Mouse (Mus musculus): Measurements from ENCODE around the gene Rbm15b.

DNA sequence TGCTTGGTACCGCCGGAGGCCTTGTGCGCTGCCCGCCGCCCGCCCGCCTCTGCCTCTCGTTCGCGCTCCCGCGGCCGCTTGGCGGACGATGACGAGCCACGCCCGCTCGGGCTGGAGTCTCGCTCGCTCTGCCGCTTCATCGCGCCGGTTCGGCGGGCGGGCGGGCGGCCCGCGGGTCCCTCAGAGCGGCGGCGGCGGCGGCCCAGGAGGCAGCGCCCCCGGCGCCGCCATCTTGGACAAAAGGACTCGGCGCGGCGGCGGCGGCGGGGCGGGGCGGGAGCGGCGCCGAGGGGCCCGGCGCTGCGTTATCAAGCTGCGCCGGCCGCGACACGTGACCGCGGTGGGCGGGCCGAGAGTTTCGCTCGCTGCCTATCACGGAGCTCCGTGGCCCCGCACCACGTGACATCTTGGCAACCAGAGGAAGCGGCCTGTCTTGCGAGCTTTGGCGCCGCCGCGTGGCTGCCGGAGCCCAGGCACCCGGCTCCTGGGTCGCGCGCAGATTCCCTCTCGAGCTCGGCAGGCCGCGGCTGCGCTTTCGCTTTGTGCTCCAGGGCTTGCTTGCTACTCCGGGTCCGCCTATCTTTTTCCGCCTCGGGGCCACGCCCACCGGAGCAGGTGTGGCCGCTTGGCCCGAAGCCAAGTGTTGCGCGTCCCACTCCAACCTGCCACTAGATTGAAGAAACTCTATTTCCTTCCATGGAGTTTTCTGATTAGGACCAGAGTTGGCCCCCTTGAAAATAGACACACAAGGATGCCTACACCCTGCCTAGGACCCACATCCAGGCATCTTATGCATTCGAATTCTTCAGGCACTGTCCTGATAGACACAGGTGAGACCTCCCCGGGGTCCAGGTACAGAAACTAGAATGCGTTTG is at the start of gene Rbm15b:
- peak; percentile 66 for TF ChIP-seq CTCF (IDR thresholded peaks at IDR 0.05; ENCODE audit: extremely low read depth, insufficient read length, insufficient replicate concordance, low read depth, low read length)
- TF ChIP-seq POLR2A (IDR thresholded peaks at IDR 0.05; ENCODE audit: low read depth, low read length), result no peak; the same call in 1 of the 2 replicates
